Mouse (Mus musculus) CH12.LX (cell line): Measurements from ENCODE around the gene C1galt1c1. TPM values are rescaled to one million over a fixed set of nuclear protein-coding genes. Genes with fewer than 3 reads are reported as not detected.

Experiments
- DNase-seq: peaks from one replicate; pipeline ENCODE4 v3.0.0-alpha.2; 2013; ENCODE audit errors: extremely low read depth
- H3K27ac ChIP-seq: 2 replicates; pipeline ENCODE4 v1.5.1; 2012; ENCODE audit warnings: low read depth, mild to moderate bottlenecking, control low read depth, moderate library complexity; ENCODE audit not compliant: insufficient read depth
- H3K27me3 ChIP-seq: replicated peaks from 2 replicates; pipeline ENCODE3; 2012; ENCODE audit warnings: inconsistent platforms
- H3K36me3 ChIP-seq, 2 experiments: replicated peaks in 1 of 2; 2 replicates each; pipeline versions ENCODE3 to v1.6.1; 2012; ENCODE audit warnings: inconsistent platforms in 1 of 2, low read length in 1 of 2, mild to moderate bottlenecking in 1 of 2, mixed read lengths in 1 of 2, moderate library complexity in 1 of 2; ENCODE audit not compliant: control insufficient read depth in 1 of 2, insufficient read depth in 1 of 2
- H3K4me1 ChIP-seq, 2 experiments: 2 replicates each; pipeline ENCODE4 v1.6.1; 2012; ENCODE audit warnings: inconsistent platforms in 1 of 2, moderate library complexity in 1 of 2; ENCODE audit not compliant: insufficient read depth in 2 of 2, control insufficient read depth in 1 of 2
- H3K4me2 ChIP-seq: 2 replicates; pipeline ENCODE4 v1.6.1; 2012; ENCODE audit warnings: low read depth, mild to moderate bottlenecking, control low read depth; ENCODE audit not compliant: poor library complexity, insufficient read depth, severe bottlenecking
- H3K4me3 ChIP-seq, 3 experiments: fragments of 150-350 bp in 1 of 3; sonication (generic) in 1 of 3; replicated peaks in 1 of 3; 2 replicates each; pipeline versions ENCODE3 to v1.5.1; 2011 to 2012; ENCODE audit warnings: low read depth in 2 of 3, low read length in 2 of 3, mild to moderate bottlenecking in 2 of 3, moderate library complexity in 2 of 3, control low read depth in 1 of 3, improper control_type of control experiment in 1 of 3, inconsistent platforms in 1 of 3, mixed read lengths in 1 of 3; ENCODE audit not compliant: poor library complexity in 1 of 3
- H3K79me2 ChIP-seq: replicated peaks from 2 replicates; pipeline ENCODE4 v1.6.1; 2012; ENCODE audit warnings: mild to moderate bottlenecking, moderate library complexity; ENCODE audit not compliant: control insufficient read depth, poor library complexity, insufficient read depth, severe bottlenecking; ENCODE audit errors: extremely low read depth
- H3K9ac ChIP-seq: 2 replicates; pipeline ENCODE4 v1.6.1; 2012; ENCODE audit warnings: low read depth, mild to moderate bottlenecking, control low read depth, moderate library complexity; ENCODE audit not compliant: insufficient read depth
- H3K9me3 ChIP-seq: replicated peaks from 2 replicates; pipeline ENCODE3; 2012; ENCODE audit warnings: low read length, inconsistent platforms, mixed read lengths
- CHD2 ChIP-seq: IDR thresholded peaks from 2 replicates; pipeline ENCODE4 v1.6.1; 2011; ENCODE audit warnings: low read length, improper control_type of control experiment
- CTCF ChIP-seq, 2 experiments: IDR thresholded peaks in 1 of 2; conservative IDR thresholded peaks in 1 of 2; 2 replicates each; pipeline ENCODE4 v1.5.1; 2011 to 2012; ENCODE audit warnings: low read depth in 2 of 2, low read length in 2 of 2, improper control_type of control experiment in 1 of 2, inconsistent platforms in 1 of 2, mild to moderate bottlenecking in 1 of 2, moderate library complexity in 1 of 2
- E2F4 ChIP-seq: IDR thresholded peaks from 2 replicates; pipeline ENCODE4 v1.6.1; 2011; ENCODE audit warnings: low read depth, low read length, improper control_type of control experiment; ENCODE audit not compliant: insufficient replicate concordance
- ETS1 ChIP-seq: conservative IDR thresholded peaks from 2 replicates; pipeline ENCODE4 v1.6.1; 2012; ENCODE audit warnings: low read depth, mild to moderate bottlenecking, inconsistent platforms, low read length, improper control_type of control experiment, moderate library complexity
- HCFC1 ChIP-seq: IDR thresholded peaks from 2 replicates; pipeline ENCODE4 v1.6.1; 2012; ENCODE audit warnings: low read depth, mild to moderate bottlenecking, inconsistent platforms, low read length, improper control_type of control experiment
- IRF4 ChIP-seq: IDR thresholded peaks from 2 replicates; pipeline ENCODE4 v1.6.1; 2014; ENCODE audit warnings: low read depth, mild to moderate bottlenecking, inconsistent platforms, low read length, improper control_type of control experiment
- JUND ChIP-seq: conservative IDR thresholded peaks from 2 replicates; pipeline ENCODE4 v1.6.1; 2011; ENCODE audit warnings: low read depth, low read length, improper control_type of control experiment
- MYC ChIP-seq: IDR thresholded peaks from 2 replicates; pipeline ENCODE4 v1.6.1; 2011; ENCODE audit warnings: low read depth, mild to moderate bottlenecking, improper control_type of control experiment, low read length
- PAX5 ChIP-seq: IDR thresholded peaks from 2 replicates; pipeline ENCODE4 v1.6.1; 2012; ENCODE audit warnings: low read length, inconsistent platforms, mixed read lengths
- SMC3 ChIP-seq: IDR thresholded peaks from 2 replicates; pipeline ENCODE4 v1.6.1; 2011; ENCODE audit warnings: low read depth, low read length, improper control_type of control experiment
- TBP ChIP-seq: conservative IDR thresholded peaks from 2 replicates; pipeline ENCODE4 v1.6.1; 2011; ENCODE audit warnings: low read depth, low read length, improper control_type of control experiment
- TCF12 ChIP-seq: IDR thresholded peaks from 2 replicates; pipeline ENCODE4 v1.6.1; 2014; ENCODE audit warnings: low read depth, mild to moderate bottlenecking, inconsistent platforms, low read length, improper control_type of control experiment
- USF1 ChIP-seq: IDR thresholded peaks from 2 replicates; pipeline ENCODE4 v1.6.1; 2014; ENCODE audit warnings: low read depth, mild to moderate bottlenecking, inconsistent platforms, low read length, improper control_type of control experiment
- dilution Hi-C: fragments of 300-500 bp; cut with MboI; formaldehyde crosslinking; loops from 2 replicates; pipeline ENCODE4 v1.14.3; 2020; ENCODE audit warnings: low sequenced_read_pairs; ENCODE audit not compliant: extremely low pct_unique_long_range_greater_than_20kb, extremely low pct_ligation_motif_present
- in situ Hi-C: fragments of 300-500 bp; cut with MboI; formaldehyde crosslinking; loops from 3 replicates; pipeline ENCODE4 v1.14.3; 2019; ENCODE audit warnings: low sequenced_read_pairs, low pct_ligation_motif_present, low pct_unique_long_range_greater_than_20kb, mixed read lengths
- polyA plus RNA-seq: library from polyadenylated mRNA; unstranded; fragments of >175 nt; gene quantifications from 2 replicates; pipeline ENCODE4 v1.2.1, GENCODE M21; 2012; ENCODE audit warnings: low read depth; ENCODE audit not compliant: insufficient read length
- total RNA-seq, 2 experiments: library from RNA; depleted of rRNA; stranded (reverse); fragments of 300-350 nt in 1 of 2; fragments of >200 nt in 1 of 2; gene quantifications; 2 replicates each; pipeline ENCODE4 v1.2.3; 2012 to 2014

Gene C1galt1c1
- total and polyA plus RNA-seq, 3 experiments, result 10.8 to 37.6 (median 12.0) TPM

DNA sequence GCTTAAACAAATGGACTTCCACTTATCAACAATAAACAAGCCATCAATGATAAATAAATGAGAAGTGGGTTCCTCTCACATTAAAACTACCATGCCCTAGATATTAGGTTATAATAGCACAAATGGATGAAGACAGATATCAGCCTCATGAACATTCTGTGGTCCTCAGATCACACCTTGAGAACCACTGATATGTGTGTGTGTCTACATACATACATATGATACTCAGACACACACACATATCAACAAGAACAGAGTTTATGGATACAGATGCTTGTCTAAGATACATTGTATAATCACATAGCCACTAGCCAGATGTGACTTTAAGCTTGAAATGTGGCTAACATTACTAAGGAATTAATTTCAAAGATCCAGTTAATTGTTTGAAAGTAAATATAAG, 51.6 kb downstream of the C1galt1c1 start:
- H3K9ac ChIP-seq, result no peak overlapping the region
- H3K4me1 ChIP-seq, result peaks cover 0 to 3% of the 10 kb centered on the region in 2 experiments; a peak in 1 of 4 replicates
- H3K9me3 ChIP-seq, result no peaks in the 10 kb centered on the region
- no peaks in the 10 kb centered on the region for H3K27me3 ChIP-seq
- dilution Hi-C loops, result no loop called here
- in situ Hi-C loops, result no loop called here
- no peak overlapping the region for H3K27ac ChIP-seq
- TF ChIP-seq CHD2 (no peak), USF1 (no peak), ETS1 (no peak)
- H3K79me2 ChIP-seq, result no peaks in the 10 kb centered on the region
- H3K4me2 ChIP-seq, result no peak overlapping the region
- H3K36me3 ChIP-seq, result no peaks in the 10 kb centered on the region
- H3K4me3 ChIP-seq, result no peak overlapping the region
- no peak for DNase-seq

DNA sequence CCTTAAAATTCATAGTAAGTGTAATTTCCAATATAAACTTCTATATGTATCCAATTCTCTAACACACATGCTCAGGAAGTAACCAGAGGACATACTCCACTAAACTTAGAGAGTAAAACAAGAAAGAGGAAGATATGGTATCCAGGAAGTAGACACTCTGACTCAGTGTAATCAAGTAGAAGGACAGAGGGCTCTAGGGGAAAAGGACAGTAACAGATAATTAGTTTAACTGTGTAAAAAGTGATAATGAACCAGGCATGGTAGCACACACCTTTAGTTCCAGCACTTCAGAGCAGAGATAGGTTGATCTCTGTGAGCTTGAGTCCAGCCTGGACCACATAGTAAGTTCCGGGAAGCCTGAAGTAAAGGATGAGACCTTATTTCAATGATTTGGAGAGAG, 53.7 kb downstream of the C1galt1c1 start:
- no peak overlapping the region for H3K4me2 ChIP-seq
- no peaks in the 10 kb centered on the region for H3K36me3 ChIP-seq
- H3K27me3 ChIP-seq, result no peaks in the 10 kb centered on the region
- H3K27ac ChIP-seq, result no peak overlapping the region
- H3K9ac ChIP-seq, result no peak overlapping the region
- H3K9me3 ChIP-seq, result no peaks in the 10 kb centered on the region
- TF ChIP-seq TBP, result no peak
- no peak for TF ChIP-seq CTCF (conservative IDR thresholded peaks at IDR 0.05 in 1 of 2, IDR thresholded peaks at IDR 0.05 in 1 of 2; ENCODE audit: low read depth in 2 of 2, low read length in 2 of 2)
- TF ChIP-seq IRF4, result no peak
- no peak for TF ChIP-seq JUND
- no peak for TF ChIP-seq CHD2
- TF ChIP-seq PAX5, result no peak
- TF ChIP-seq HCFC1, result no peak
- no peak for TF ChIP-seq SMC3
- no peak for TF ChIP-seq E2F4
- TF ChIP-seq TCF12, result no peak
- no peak for TF ChIP-seq MYC
- no peaks in the 10 kb centered on the region for H3K79me2 ChIP-seq
- DNase-seq, result no peak
- dilution Hi-C loops, result no loop called here
- H3K4me3 ChIP-seq, result no peak overlapping the region
- peaks cover 0 to 3% of the 10 kb centered on the region in 2 experiments; a peak in 1 of 4 replicates for H3K4me1 ChIP-seq
- in situ Hi-C loops, result no loop called here

Other genes starting within 250 kb of the C1galt1c1 start
- gene Lamp2, start 178.6 kb downstream of the C1galt1c1 start, total RNA-seq (2012; rRNA removed), result 32.1 and 35.3 TPM in 2 replicates
- 66.2 and 72.9 TPM in 2 replicates for gene Lamp2, start 178.6 kb downstream of the C1galt1c1 start, total RNA-seq (2014; rRNA removed)
- 65.5 and 79.9 TPM in 2 replicates for gene Lamp2, start 178.6 kb downstream of the C1galt1c1 start, polyA plus RNA-seq
- gene Cul4b, start 58.9 kb downstream of the C1galt1c1 start, total RNA-seq (2012; rRNA removed), result 17.6 and 23.0 TPM in 2 replicates
- 34.7 and 41.1 TPM in 2 replicates for gene Cul4b, start 58.9 kb downstream of the C1galt1c1 start, total RNA-seq (2014; rRNA removed)
- 31.7 and 37.6 TPM in 2 replicates for gene Cul4b, start 58.9 kb downstream of the C1galt1c1 start, polyA plus RNA-seq
- gene Mcts1, start 34.5 kb downstream of the C1galt1c1 start, total RNA-seq (2012; rRNA removed), result 48.5 and 61.3 TPM in 2 replicates
- gene Mcts1, start 34.5 kb downstream of the C1galt1c1 start, total RNA-seq (2014; rRNA removed), result 183 and 219 TPM in 2 replicates
- gene Mcts1, start 34.5 kb downstream of the C1galt1c1 start, polyA plus RNA-seq, result 62.2 and 86.5 TPM in 2 replicates
- not detected in 2 replicates for gene 6030498E09Rik, start 137.6 kb upstream of the C1galt1c1 start, total RNA-seq (2012; rRNA removed)
- gene 6030498E09Rik, start 137.6 kb upstream of the C1galt1c1 start, total RNA-seq (2014; rRNA removed), result not detected in 2 replicates
- not detected in 2 replicates for gene 6030498E09Rik, start 137.6 kb upstream of the C1galt1c1 start, polyA plus RNA-seq